In genomic region chr4:152151451-152151965, GRCm38 (mm10) we compare ENCODE assay signal across 10 mouse cellular contexts. TPM values are rescaled to one million over a fixed set of nuclear protein-coding genes. Genes with fewer than 3 reads are reported as not detected.
DNase-seq lines count a peak whose midpoint lies in the region; ATAC-seq and TF ChIP-seq lines count a peak whose summit lies in the region.
"Had no signal": no experiment of that assay in that cellular context is flagged by ENCODE, and none has a peak within 500 bp of the region (broad histone marks: within the 10 kb centered on the region; RNA-seq: fewer than 3 reads in every experiment).

No protein-coding gene starts in this region.

- H3K9me3 ChIP-seq in heart, embryonic 10.5 days = no peaks in the 10 kb centered on the region
- H3K9me3 ChIP-seq in ES-E14 (ENCODE audit: control insufficient read depth, insufficient read depth, low read depth, low read length) = no peaks in the 10 kb centered on the region
- no peaks in the 10 kb centered on the region for H3K9me3 ChIP-seq in hindbrain, embryonic 11.5 days (ENCODE audit: control insufficient read depth, low read length)

- peaks cover 95% of the 10 kb centered on the region for H3K27me3 ChIP-seq in heart, embryonic 10.5 days (ENCODE audit: insufficient read depth, poor library complexity, severe bottlenecking)
- H3K27me3 ChIP-seq in hindbrain, embryonic 11.5 days (ENCODE audit: control insufficient read depth, insufficient read depth, low read length) = peaks cover 41% of the 10 kb centered on the region

- ATAC-seq in hindbrain, embryonic 11.5 days (ENCODE audit: low FRiP score) = 0 out of 2 replicates have a peak, but pooled peaks have one; percentile 12
- ATAC-seq in megakaryocyte-erythroid progenitor cell, adult 5-6 weeks (replicated peaks; ENCODE audit: low FRiP score, low TSS enrichment, poor library complexity, severe bottlenecking) = peak; percentile 23; the same call in 1 of the 2 replicates

- in situ Hi-C loops in ES-E14 (cut with MboI; ENCODE audit: low sequenced_read_pairs in 2 of 2, unreplicated experiment in 2 of 2) = no loop called here

- peak overlapping the region; percentile 44 for H3K4me2 ChIP-seq in hindbrain, embryonic 11.5 days (replicated peaks; ENCODE audit: low read depth, low read length)

- WGBS in heart, embryonic 10.5 days = 15% methylated on average over 7 of the region's 7 CpGs
- 20% methylated on average over 7 of the region's 7 CpGs for WGBS in hindbrain, embryonic 11.5 days

- DNase-seq in heart, embryonic 10.5 days (ENCODE audit: low spot score) = no peak
- DNase-seq in heart, postnatal 25 days (ENCODE audit: low spot score) = no peak
- no peak for DNase-seq in ES-E14 (ENCODE audit: low read depth, low spot score)
- no peak for DNase-seq in hindbrain, embryonic 11.5 days (ENCODE audit: low spot score)
- no peak for DNase-seq in cerebellum, postnatal 14 days
- no peak for DNase-seq in adrenal gland, adult 8-10 months
- DNase-seq in kidney, adult 18-20 months = no peak

- no peaks in the 10 kb centered on the region for H3K36me3 ChIP-seq in heart, embryonic 10.5 days
- H3K36me3 ChIP-seq in ES-E14 (ENCODE audit: control insufficient read depth, insufficient read depth, low read length, poor library complexity, severe bottlenecking) = no peaks in the 10 kb centered on the region
- H3K36me3 ChIP-seq in hindbrain, embryonic 11.5 days (ENCODE audit: control insufficient read depth, insufficient read depth, low read length) = no peaks in the 10 kb centered on the region

- peak overlapping the region; percentile 49 for H3K27ac ChIP-seq in heart, embryonic 10.5 days
- H3K27ac ChIP-seq in ES-E14 (ENCODE audit: insufficient read depth, low read depth, low read length, poor library complexity, severe bottlenecking) = no peak overlapping the region
- no peak overlapping the region for H3K27ac ChIP-seq in hindbrain, embryonic 11.5 days (ENCODE audit: low read depth, low read length)

- intact Hi-C loops in heart, postnatal 25 days (cut with DNase I) = no loop called here

- H3K9ac ChIP-seq in ES-E14 (ENCODE audit: insufficient read depth, low read depth, low read length, poor library complexity, severe bottlenecking) = peak overlapping the region; percentile 42
- H3K9ac ChIP-seq in hindbrain, embryonic 11.5 days (ENCODE audit: low read depth, low read length) = peak overlapping the region; percentile 45; the same call in 1 of the 2 replicates

- H3K4me3 ChIP-seq in heart, embryonic 10.5 days = peak overlapping the region; percentile 68
- H3K4me3 ChIP-seq in ES-E14 (ENCODE audit: insufficient read depth in 1 of 2, low read depth in 1 of 2, low read length in 2 of 2, poor library complexity in 1 of 2, severe bottlenecking in 1 of 2) = peak overlapping the region; percentile 74 to 79
- peak overlapping the region; percentile 30 for H3K4me3 ChIP-seq in hindbrain, embryonic 11.5 days (ENCODE audit: low read depth, low read length)

- H3K4me1 ChIP-seq in heart, embryonic 10.5 days = peaks cover 36% of the 10 kb centered on the region
- peaks cover 0 to 2% of the 10 kb centered on the region in 2 experiments; a peak in 1 of 4 replicates for H3K4me1 ChIP-seq in ES-E14 (ENCODE audit: control insufficient read depth in 2 of 2, insufficient read depth in 2 of 2, low read length in 2 of 2, poor library complexity in 1 of 2)
- H3K4me1 ChIP-seq in hindbrain, embryonic 11.5 days (replicated peaks; ENCODE audit: control insufficient read depth, insufficient read depth, low read length) = peaks cover 8% of the 10 kb centered on the region

TF ChIP-seq in ES-E14, 5 proteins besides CTCF, POLR2A, EP300 and RAD21:
- TF ChIP-seq CHD2 (IDR thresholded peaks at IDR 0.05; ENCODE audit: low read depth, low read length) (no peak), ZC3H11A (IDR thresholded peaks at IDR 0.05; ENCODE audit: borderline replicate concordance, low read depth, low read length) (no peak), HCFC1 (IDR thresholded peaks at IDR 0.05; ENCODE audit: borderline replicate concordance, insufficient read depth, low read length) (no peak), ZNF384 (IDR thresholded peaks at IDR 0.05; ENCODE audit: low read depth, low read length) (no peak), MAFK (IDR thresholded peaks at IDR 0.05; ENCODE audit: insufficient read depth, low read depth, low read length) (no peak)
TF ChIP-seq in ES-E14: peak in this region for 0.

RNA-seq across cellular contexts. Expression of gene Espn, which starts 0.7 kb away (rescaled TPM):
- 1.4 and 4.0 TPM in 2 replicates for polyA plus RNA-seq in heart, embryonic 10.5 days (2016; fragmentation: Nextera tagmentation; extraction: Ambion mirVana)
- 1 to 10 TPM; 1.7 to 2.2 TPM for total RNA-seq in heart, postnatal 25 days (2021)
- total RNA-seq in ES-E14 (2012; rRNA removed) = 5.6 and 6.6 TPM in 2 replicates
- polyA plus RNA-seq in hindbrain, embryonic 11.5 days (2014; fragmentation: Nextera tagmentation; extraction: Ambion mirVana) = 1.4 and 2.0 TPM in 2 replicates
- total RNA-seq in megakaryocyte-erythroid progenitor cell, adult 5-6 weeks (2014; fragmentation: Nextera tagmentation) = 2.9 and 5.7 TPM in 2 replicates
- total RNA-seq in megakaryocyte-erythroid progenitor cell, adult 5-6 weeks (2017) = 2.2 and 3.1 TPM in 2 replicates
- total RNA-seq in adrenal gland, adult 8-10 months (2022) = 1 to 10 TPM; 2.1 to 6.0 (median 4.4) TPM

RNA-seq across cellular contexts. Expression of gene Hes2, which starts 7.2 kb away (rescaled TPM):
- polyA plus RNA-seq in heart, embryonic 10.5 days (2016; fragmentation: Nextera tagmentation; extraction: Ambion mirVana) = not detected in 2 replicates
- not detected for total RNA-seq in heart, postnatal 25 days (2021)
- 0.32 and 0.58 TPM in 2 replicates for total RNA-seq in ES-E14 (2012; rRNA removed)
- polyA plus RNA-seq in hindbrain, embryonic 11.5 days (2014; fragmentation: Nextera tagmentation; extraction: Ambion mirVana) = 2.7 and 4.3 TPM in 2 replicates
- total RNA-seq in megakaryocyte-erythroid progenitor cell, adult 5-6 weeks (2014; fragmentation: Nextera tagmentation) = 0.35 TPM in 1 of 2 replicates, not detected in the other
- not detected in 2 replicates for total RNA-seq in megakaryocyte-erythroid progenitor cell, adult 5-6 weeks (2017)
- not detected for total RNA-seq in adrenal gland, adult 8-10 months (2022)
- total RNA-seq: hematopoietic stem cell, adult 5-6 weeks had no signal
- polyA plus RNA-seq: C2C12 had no signal

RNA-seq across cellular contexts. Expression of gene Acot7, which starts 26.4 kb away (rescaled TPM):
- 43.7 and 48.9 TPM in 2 replicates for polyA plus RNA-seq in heart, embryonic 10.5 days (2016; fragmentation: Nextera tagmentation; extraction: Ambion mirVana)
- 10 to 100 TPM; 53.4 to 58.8 TPM for total RNA-seq in heart, postnatal 25 days (2021)
- 38.8 and 51.9 TPM in 2 replicates for total RNA-seq in ES-E14 (2012; rRNA removed)
- polyA plus RNA-seq in hindbrain, embryonic 11.5 days (2014; fragmentation: Nextera tagmentation; extraction: Ambion mirVana) = 116 and 125 TPM in 2 replicates
- 33.8 and 42.9 TPM in 2 replicates for total RNA-seq in megakaryocyte-erythroid progenitor cell, adult 5-6 weeks (2014; fragmentation: Nextera tagmentation)
- 25.3 and 38.1 TPM in 2 replicates for total RNA-seq in megakaryocyte-erythroid progenitor cell, adult 5-6 weeks (2017)
- total RNA-seq in adrenal gland, adult 8-10 months (2022) = 10 to 100 TPM; 49.5 to 53.2 (median 51.8) TPM

RNA-seq across cellular contexts. Expression of gene Tnfrsf25, which starts 35.8 kb away (rescaled TPM):
- polyA plus RNA-seq in heart, embryonic 10.5 days (2016; fragmentation: Nextera tagmentation; extraction: Ambion mirVana) = 0.90 and 1.3 TPM in 2 replicates
- total RNA-seq in heart, postnatal 25 days (2021) = 1 to 10 TPM; 2.9 to 3.0 TPM
- 3.8 and 5.7 TPM in 2 replicates for total RNA-seq in ES-E14 (2012; rRNA removed)
- 0.18 and 0.28 TPM in 2 replicates for polyA plus RNA-seq in hindbrain, embryonic 11.5 days (2014; fragmentation: Nextera tagmentation; extraction: Ambion mirVana)
- not detected in 2 replicates for total RNA-seq in megakaryocyte-erythroid progenitor cell, adult 5-6 weeks (2014; fragmentation: Nextera tagmentation)
- not detected in 2 replicates for total RNA-seq in megakaryocyte-erythroid progenitor cell, adult 5-6 weeks (2017)
- 1 to 10 TPM in 3 of 4 experiments, under 1 TPM in 1; 0.73 to 2.0 (median 1.3) TPM for total RNA-seq in adrenal gland, adult 8-10 months (2022)
